Mouse (Mus musculus) C2C12 (cell line): ENCODE data around the gene Spi1.

ENCODE experiments used
- CEBPB ChIP-seq: IDR thresholded peaks from one replicate; pipeline ENCODE4 v1.6.1; 2011; ENCODE audit warnings: low read depth, mild to moderate bottlenecking, control low read depth, moderate library complexity
- CTCF ChIP-seq: IDR thresholded peaks from one replicate; pipeline ENCODE4 v1.5.1; 2011; ENCODE audit not compliant: control insufficient read depth, insufficient read depth, insufficient read length
- FOSL1 ChIP-seq: IDR thresholded peaks from one replicate; pipeline ENCODE4 v1.8.0; 2011; ENCODE audit warnings: mild to moderate bottlenecking, low read length; ENCODE audit not compliant: poor library complexity, insufficient read depth, severe bottlenecking
- MAX ChIP-seq: IDR thresholded peaks from one replicate; pipeline ENCODE4 v1.6.1; 2011; ENCODE audit warnings: mild to moderate bottlenecking, control low read depth
- MYOD1 ChIP-seq: IDR thresholded peaks from one replicate; pipeline ENCODE4 v1.6.1; 2011; ENCODE audit warnings: low read depth; ENCODE audit not compliant: control insufficient read depth, insufficient read length
- MYOG ChIP-seq: IDR thresholded peaks from one replicate; pipeline ENCODE4 v1.6.1; 2011; ENCODE audit not compliant: control insufficient read depth, insufficient read length; ENCODE audit errors: extremely low read depth
- USF1 ChIP-seq: IDR thresholded peaks from one replicate; pipeline ENCODE4 v1.6.1; 2011; ENCODE audit warnings: low read depth, mild to moderate bottlenecking, control low read depth, moderate library complexity

GRCm38 (mm10) chr2:91098156-91098555, 16.0 kb downstream of the Spi1 start:
- no peak for TF ChIP-seq CTCF
- no peak for TF ChIP-seq MAX
- peak; percentile 45 for TF ChIP-seq CEBPB
- no peak for TF ChIP-seq USF1
- TF ChIP-seq MYOD1, result no peak
- no peak for TF ChIP-seq FOSL1
- TF ChIP-seq MYOG, result no peak
